Mouse (Mus musculus): ENCODE results near the gene Cux1.

The Cux1 gene

GRCm38 (mm10) chr5:136427121-136427771 is 140.0 kb downstream of the Cux1 start:
- DNase-seq (ENCODE audit: low read depth) = no peak

- no peak for DNase-seq (ENCODE audit: low read depth)
These were observed 144.3 kb downstream of the Cux1 start for GRCm38 (mm10) chr5:136422948-136423347.

GRCm38 (mm10) chr5:136421885-136422284 is 145.4 kb downstream of the Cux1 start:
- no peak for DNase-seq (ENCODE audit: low read depth)

- DNase-seq (ENCODE audit: low read depth) = no peak
These were observed 146.0 kb downstream of the Cux1 start for GRCm38 (mm10) chr5:136421316-136421715.

GRCm38 (mm10) chr5:136420342-136420741 is 146.9 kb downstream of the Cux1 start:
- no peak for DNase-seq (ENCODE audit: low read depth)

GRCm38 (mm10) chr5:136417891-136418290 is 149.4 kb downstream of the Cux1 start:
- no peak for DNase-seq (ENCODE audit: low read depth)

- no peak for DNase-seq (ENCODE audit: low read depth)
These were observed 152.8 kb downstream of the Cux1 start for GRCm38 (mm10) chr5:136414479-136414878.

GRCm38 (mm10) chr5:136410681-136411181 is 156.6 kb downstream of the Cux1 start:
- DNase-seq (ENCODE audit: low read depth) = no peak

GRCm38 (mm10) chr5:136406357-136406756 is 160.9 kb downstream of the Cux1 start:
- no peak for DNase-seq (ENCODE audit: low read depth)

- DNase-seq (ENCODE audit: low read depth) = no peak
These were observed 163.7 kb downstream of the Cux1 start for GRCm38 (mm10) chr5:136403565-136403961.

GRCm38 (mm10) chr5:136402622-136403564 is 164.4 kb downstream of the Cux1 start:
- no peak for DNase-seq (ENCODE audit: low read depth)

GRCm38 (mm10) chr5:136398706-136399105 is 168.6 kb downstream of the Cux1 start:
- no peak for DNase-seq (ENCODE audit: low read depth)

- no peak for DNase-seq (ENCODE audit: low read depth)
These were observed 170.6 kb downstream of the Cux1 start for GRCm38 (mm10) chr5:136396699-136397098.

- no peak for DNase-seq (ENCODE audit: low read depth)
These were observed 171.0 kb downstream of the Cux1 start for GRCm38 (mm10) chr5:136396256-136396655.

- no peak for DNase-seq (ENCODE audit: low read depth)
These were observed 171.6 kb downstream of the Cux1 start for GRCm38 (mm10) chr5:136395600-136396195.

GRCm38 (mm10) chr5:136394517-136395212 is 172.6 kb downstream of the Cux1 start:
- DNase-seq (ENCODE audit: low read depth) = no peak

- DNase-seq (ENCODE audit: low read depth) = no peak
These were observed 173.7 kb downstream of the Cux1 start for GRCm38 (mm10) chr5:136393621-136394020.

GRCm38 (mm10) chr5:136386757-136387156 is 180.5 kb downstream of the Cux1 start:
- no peak for DNase-seq (ENCODE audit: low read depth)

GRCm38 (mm10) chr5:136385161-136385560 is 182.1 kb downstream of the Cux1 start:
- no peak for DNase-seq (ENCODE audit: low read depth)

- no peak for DNase-seq (ENCODE audit: low read depth)
These were observed 184.9 kb downstream of the Cux1 start for GRCm38 (mm10) chr5:136382261-136383005.

- DNase-seq (ENCODE audit: low read depth) = no peak
These were observed 187.9 kb downstream of the Cux1 start for GRCm38 (mm10) chr5:136379405-136379804.

All from c-Kit-positive CD71-positive TER-119-negative erythroid progenitor cells, embryonic 14.5 days (primary cell).